Mouse (Mus musculus) limb, embryonic 12.5 days (tissue): Measurements from ENCODE around the gene Cep170. TPM values are rescaled to one million over a fixed set of nuclear protein-coding genes. Genes with fewer than 3 reads are reported as not detected.
A peak's percentile ranks its signal among the peaks of the same experiment; 100 is the strongest.

Experiments
- ATAC-seq: fragments of 200-750 bp; cut with Nextera tagmentation; 2 replicates; pipeline ENCODE4 v1.8.0; 2017; ENCODE audit warnings: low read depth, moderate TSS enrichment; ENCODE audit not compliant: insufficient number of reproducible peaks, insufficient read depth, low FRiP score, low TSS enrichment
- H3K27ac ChIP-seq: fragments of 300-500 bp; sonication (generic); 2 replicates; pipeline ENCODE4 v1.5.1; 2016; ENCODE audit warnings: mild to moderate bottlenecking, moderate library complexity
- H3K27me3 ChIP-seq: fragments of 300-500 bp; sonication (generic); 2 replicates; pipeline ENCODE4 v1.6.1; 2016; ENCODE audit warnings: mild to moderate bottlenecking, moderate library complexity
- H3K36me3 ChIP-seq: fragments of 300-500 bp; sonication (generic); 2 replicates; pipeline ENCODE4 v1.6.1; 2016; ENCODE audit warnings: mild to moderate bottlenecking, moderate library complexity
- H3K4me1 ChIP-seq: fragments of 300-500 bp; sonication (generic); replicated peaks from 2 replicates; pipeline ENCODE4 v1.6.1; 2016
- H3K4me2 ChIP-seq: fragments of 300-500 bp; sonication (generic); 2 replicates; pipeline ENCODE4 v1.6.1; 2016; ENCODE audit warnings: mild to moderate bottlenecking, moderate library complexity
- H3K4me3 ChIP-seq: fragments of 300-500 bp; sonication (generic); replicated peaks from 2 replicates; pipeline ENCODE4 v1.5.1; 2016; ENCODE audit warnings: mild to moderate bottlenecking
- H3K9ac ChIP-seq: fragments of 300-500 bp; sonication (generic); replicated peaks from 2 replicates; pipeline ENCODE4 v1.6.1; 2016; ENCODE audit warnings: mild to moderate bottlenecking, moderate library complexity
- H3K9me3 ChIP-seq: fragments of 300-500 bp; sonication (generic); 2 replicates; pipeline ENCODE4 v1.6.1; 2016; ENCODE audit warnings: mild to moderate bottlenecking, moderate library complexity
- WGBS: fragments of 180-500 bp; shearing (Covaris S2); methylation state at CpG from one replicate; pipeline ENCODE4 v1.1.7; 2016; 5-methylcytosine and 5-hydroxymethylcytosine counted together
- polyA plus RNA-seq: library from polyadenylated mRNA; unstranded; fragments of >200 nt; fragmentation: Nextera tagmentation; extraction: Ambion mirVana; gene quantifications from 2 replicates; pipeline ENCODE4 v1.2.1, GENCODE M21; 2016

Gene Cep170
- polyA plus RNA-seq, 1 experiment from 2014 or later, result 36.4 TPM

DNA sequence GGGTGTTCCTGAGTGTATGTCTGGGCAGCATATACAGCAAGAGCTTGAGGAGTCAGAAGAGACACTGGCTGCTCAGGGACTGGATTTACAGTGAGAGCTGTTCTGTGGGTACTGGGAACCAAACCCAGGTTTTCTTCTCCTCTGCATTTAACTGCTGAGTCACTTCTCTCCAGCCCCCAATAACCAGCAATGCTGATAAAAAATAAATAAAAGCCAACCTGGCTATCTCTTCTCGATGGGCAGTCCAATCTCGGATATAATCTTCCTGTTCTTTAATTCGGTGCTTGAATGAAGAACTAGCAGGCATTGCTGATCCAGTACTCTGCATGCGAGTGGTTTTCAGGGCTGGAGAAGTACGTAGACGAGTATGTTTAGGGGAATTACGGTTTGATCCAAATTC lies 64.2 kb downstream of the Cep170 start:
- no peak overlapping the region for H3K4me3 ChIP-seq
- H3K4me2 ChIP-seq, result no peak overlapping the region
- H3K27ac ChIP-seq, result no peak overlapping the region
- ATAC-seq, result no peak
- 90% methylated on average over 7 of the region's 7 CpGs for WGBS
- H3K9me3 ChIP-seq, result no peaks in the 10 kb centered on the region
- peaks cover 23% of the 10 kb centered on the region for H3K36me3 ChIP-seq
- H3K9ac ChIP-seq, result no peak overlapping the region
- no peaks in the 10 kb centered on the region for H3K27me3 ChIP-seq
- H3K4me1 ChIP-seq, result no peaks in the 10 kb centered on the region

DNA sequence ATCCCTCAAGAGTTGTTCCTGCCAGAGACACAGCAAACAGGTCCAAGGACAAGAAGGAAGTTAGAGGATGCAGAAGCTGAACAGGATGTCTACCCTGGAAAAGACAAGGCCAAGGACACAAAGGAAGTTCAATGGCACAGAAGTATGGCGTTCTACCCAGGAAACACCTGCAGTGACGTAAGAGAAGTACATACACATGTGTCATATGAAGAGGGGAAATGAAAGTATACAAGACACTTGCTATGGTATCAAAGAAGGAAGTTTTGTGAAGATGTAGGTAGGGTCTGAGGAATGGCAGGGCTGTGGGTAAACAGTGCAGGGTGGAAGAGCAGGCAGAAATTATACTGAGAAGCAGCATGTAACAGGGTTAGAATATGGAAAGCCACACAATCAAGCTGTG lies 81.0 kb downstream of the Cep170 start:
- H3K4me3 ChIP-seq, result no peak overlapping the region
- no peak overlapping the region for H3K27ac ChIP-seq
- 92% methylated on average over 2 of the region's 2 CpGs for WGBS
- no peaks in the 10 kb centered on the region for H3K4me1 ChIP-seq
- ATAC-seq, result no peak
- no peak overlapping the region for H3K4me2 ChIP-seq
- H3K9ac ChIP-seq, result no peak overlapping the region
- no peaks in the 10 kb centered on the region for H3K9me3 ChIP-seq
- peaks cover 47% of the 10 kb centered on the region for H3K36me3 ChIP-seq
- no peaks in the 10 kb centered on the region for H3K27me3 ChIP-seq

GRCm38 (mm10) chr1:176730528-176730927 lies 83.3 kb downstream of the Cep170 start:
- Histone ChIP-seq H3K4me1 (no peaks in the 10 kb centered on the region), H3K27ac (no peak overlapping the region), H3K36me3 (peaks cover 38% of the 10 kb centered on the region), H3K4me2 (no peak overlapping the region), H3K9ac (no peak overlapping the region), H3K9me3 (no peaks in the 10 kb centered on the region), H3K27me3 (no peaks in the 10 kb centered on the region), H3K4me3 (no peak overlapping the region)
- 83% methylated on average over 2 of the region's 2 CpGs for WGBS
- no peak for ATAC-seq

GRCm38 (mm10) chr1:176727372-176727771 lies 86.5 kb downstream of the Cep170 start:
- H3K4me2 ChIP-seq, result no peak overlapping the region
- WGBS, result 93% methylated on average over 2 of the region's 2 CpGs

DNA sequence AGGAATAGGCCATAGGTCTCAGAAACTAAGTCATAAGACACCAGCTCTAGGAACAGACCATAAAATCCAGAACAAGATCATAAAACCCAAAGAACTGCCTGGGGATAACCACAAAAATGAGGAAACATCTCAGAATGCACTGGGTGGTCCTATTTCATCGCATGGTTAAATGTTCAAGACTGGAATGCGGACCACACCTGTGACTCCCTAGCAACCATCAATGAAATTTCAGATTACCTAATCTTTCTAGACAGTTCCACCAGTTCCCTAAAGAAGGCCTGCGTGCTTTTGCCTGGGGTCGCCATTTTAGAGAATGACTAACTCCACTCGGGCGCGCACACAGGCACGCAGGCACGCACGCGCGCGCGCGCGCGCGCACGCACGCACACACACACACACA lies 89.1 kb downstream of the Cep170 start:
- Histone ChIP-seq H3K4me1 (no peaks in the 10 kb centered on the region), H3K9ac (no peak overlapping the region), H3K9me3 (no peaks in the 10 kb centered on the region), H3K4me2 (no peak overlapping the region), H3K36me3 (no peaks in the 10 kb centered on the region), H3K27me3 (no peaks in the 10 kb centered on the region), H3K4me3 (no peak overlapping the region), H3K27ac (no peak overlapping the region)
- WGBS, result 94% methylated on average over 20 of the region's 20 CpGs
- ATAC-seq, result no peak

More at GRCm38 (mm10) chr1:176727372-176727771, 86.5 kb downstream of the Cep170 start:
- no peak overlapping the region for H3K4me3 ChIP-seq
- H3K36me3 ChIP-seq, result peaks cover 21% of the 10 kb centered on the region
- no peaks in the 10 kb centered on the region for H3K27me3 ChIP-seq
- ATAC-seq, result no peak
- no peak overlapping the region for H3K9ac ChIP-seq
- H3K4me1 ChIP-seq, result no peaks in the 10 kb centered on the region
- no peak overlapping the region for H3K27ac ChIP-seq
- no peaks in the 10 kb centered on the region for H3K9me3 ChIP-seq

- WGBS, result 77% methylated on average over 8 of the region's 8 CpGs
- Histone ChIP-seq H3K27me3 (no peaks in the 10 kb centered on the region), H3K4me1 (no peaks in the 10 kb centered on the region), H3K9me3 (no peaks in the 10 kb centered on the region), H3K27ac (no peak overlapping the region), H3K36me3 (no peaks in the 10 kb centered on the region), H3K4me3 (no peak overlapping the region), H3K4me2 (no peak overlapping the region), H3K9ac (no peak overlapping the region)
- ATAC-seq, result no peak
These were observed 89.8 kb downstream of the Cep170 start for GRCm38 (mm10) chr1:176723858-176724713.

GRCm38 (mm10) chr1:176712436-176712835 lies 101.4 kb downstream of the Cep170 start:
- Histone ChIP-seq H3K9ac (no peak overlapping the region), H3K4me2 (no peak overlapping the region), H3K4me3 (no peak overlapping the region), H3K27me3 (no peaks in the 10 kb centered on the region), H3K9me3 (no peaks in the 10 kb centered on the region), H3K36me3 (no peaks in the 10 kb centered on the region), H3K27ac (no peak overlapping the region), H3K4me1 (no peaks in the 10 kb centered on the region)
- WGBS, result 28% methylated on average over 2 of the region's 2 CpGs
- ATAC-seq, result peak; percentile 56; the same call in 1 of the 2 replicates

DNA sequence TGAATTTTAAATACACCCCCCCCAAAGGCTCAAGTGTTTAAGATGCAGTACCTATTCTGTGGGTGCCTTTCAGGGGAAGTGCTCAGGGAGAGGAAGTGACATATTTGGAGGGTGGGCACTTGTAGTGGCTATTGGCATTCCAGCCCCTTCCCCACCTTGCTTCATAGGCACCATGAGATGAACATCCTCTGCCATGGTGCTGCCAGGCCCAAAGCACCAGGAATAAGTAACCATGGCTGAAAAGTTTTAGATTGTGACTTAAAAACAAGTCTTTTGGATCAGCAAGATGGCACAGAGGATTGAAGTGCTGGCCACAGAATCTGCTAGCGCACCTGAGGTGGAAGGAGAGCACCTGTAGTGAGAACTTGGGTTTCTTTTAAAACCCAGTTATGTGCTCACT lies 113.6 kb downstream of the Cep170 start:
- no peaks in the 10 kb centered on the region for H3K27me3 ChIP-seq
- no peak overlapping the region for H3K4me3 ChIP-seq
- H3K9me3 ChIP-seq, result no peaks in the 10 kb centered on the region
- H3K9ac ChIP-seq, result no peak overlapping the region
- no peak overlapping the region for H3K27ac ChIP-seq
- no peaks in the 10 kb centered on the region for H3K4me1 ChIP-seq
- no peak overlapping the region for H3K4me2 ChIP-seq
- ATAC-seq, result no peak
- no peaks in the 10 kb centered on the region for H3K36me3 ChIP-seq
- 95% methylated on average over 1 of the region's 1 CpGs for WGBS

- no peak for ATAC-seq
- Histone ChIP-seq H3K27ac (no peak overlapping the region), H3K9me3 (no peaks in the 10 kb centered on the region), H3K4me2 (no peak overlapping the region), H3K36me3 (no peaks in the 10 kb centered on the region), H3K9ac (no peak overlapping the region), H3K4me1 (no peaks in the 10 kb centered on the region), H3K4me3 (no peak overlapping the region), H3K27me3 (no peaks in the 10 kb centered on the region)
These were observed 114.1 kb downstream of the Cep170 start for GRCm38 (mm10) chr1:176699793-176700192.

GRCm38 (mm10) chr1:176698647-176699046 lies 115.2 kb downstream of the Cep170 start:
- H3K27ac ChIP-seq, result no peak overlapping the region
- H3K9ac ChIP-seq, result no peak overlapping the region
- H3K4me3 ChIP-seq, result no peak overlapping the region
- no peaks in the 10 kb centered on the region for H3K9me3 ChIP-seq
- H3K36me3 ChIP-seq, result no peaks in the 10 kb centered on the region
- H3K4me1 ChIP-seq, result no peaks in the 10 kb centered on the region
- no peak for ATAC-seq
- H3K27me3 ChIP-seq, result no peaks in the 10 kb centered on the region
- WGBS, result 77% methylated on average over 3 of the region's 3 CpGs
- H3K4me2 ChIP-seq, result no peak overlapping the region

DNA sequence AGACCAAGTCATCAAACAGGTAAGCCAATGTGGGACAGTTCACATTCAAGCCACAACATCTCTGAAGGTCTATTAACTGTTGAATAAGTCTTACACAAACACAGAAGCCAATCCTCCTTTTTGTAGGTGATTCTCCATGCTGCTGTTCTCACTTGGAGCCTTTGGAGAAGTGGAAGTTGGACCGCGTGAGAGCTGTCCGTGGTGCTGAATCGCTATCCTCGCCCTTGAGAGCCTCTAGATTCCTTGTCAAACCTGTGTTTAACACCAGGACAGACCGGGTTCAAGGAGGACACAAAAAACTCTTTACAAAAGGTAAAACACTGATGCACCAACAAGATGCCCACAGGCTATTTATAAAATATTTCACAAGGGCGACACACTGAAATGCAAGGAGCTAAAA lies 116.8 kb downstream of the Cep170 start:
- Histone ChIP-seq H3K4me1 (no peaks in the 10 kb centered on the region), H3K27ac (no peak overlapping the region), H3K4me2 (no peak overlapping the region), H3K9me3 (no peaks in the 10 kb centered on the region), H3K36me3 (no peaks in the 10 kb centered on the region), H3K9ac (no peak overlapping the region), H3K4me3 (no peak overlapping the region), H3K27me3 (no peaks in the 10 kb centered on the region)
- ATAC-seq, result no peak
- 15% methylated on average over 7 of the region's 7 CpGs for WGBS

GRCm38 (mm10) chr1:176691101-176691500 lies 122.8 kb downstream of the Cep170 start:
- Histone ChIP-seq H3K27me3 (no peaks in the 10 kb centered on the region), H3K9me3 (no peaks in the 10 kb centered on the region), H3K4me1 (no peaks in the 10 kb centered on the region), H3K4me2 (no peak overlapping the region), H3K9ac (no peak overlapping the region), H3K36me3 (no peaks in the 10 kb centered on the region), H3K4me3 (no peak overlapping the region), H3K27ac (no peak overlapping the region)
- 92% methylated on average over 11 of the region's 11 CpGs for WGBS
- no peak for ATAC-seq
